Mouse (Mus musculus) CD4-positive, CD25-positive, alpha-beta regulatory T cell, adult 4 months (primary cell): ENCODE measurements around the gene Babam2. TPM values are rescaled to one million over a fixed set of nuclear protein-coding genes. Genes with fewer than 3 reads are reported as not detected.
"Not testable (repeated sequence)": the region's sequence is repeated elsewhere in the genome, so short reads cannot be mapped to it uniquely, and the experiment has no call there.

Experiments used
- ATAC-seq: one replicate; pipeline ENCODE4 v1.8.0; 2017
- polyA plus RNA-seq, 2 experiments: library from polyadenylated mRNA; unstranded; fragments of 100-300 nt; shearing (Covaris generic); gene quantifications; one replicate each; pipeline ENCODE4 v1.2.1; 2017

Babam2 gene
- polyA plus RNA-seq, 2 experiments from 2014 or later: 104 to 119 TPM

GRCm38 (mm10) chr5:31787622-31788021, 90.1 kb downstream of the Babam2 start:
- no peak for ATAC-seq

- ATAC-seq: no peak
Observed at GRCm38 (mm10) chr5:31792338-31792737, 94.9 kb downstream of the Babam2 start.

GRCm38 (mm10) chr5:31792863-31793262, 95.4 kb downstream of the Babam2 start:
- no peak for ATAC-seq

GRCm38 (mm10) chr5:31795414-31795813, 97.9 kb downstream of the Babam2 start:
- no peak for ATAC-seq

GRCm38 (mm10) chr5:31796979-31797378, 99.5 kb downstream of the Babam2 start:
- ATAC-seq: no peak

GRCm38 (mm10) chr5:31804211-31804610, 106.7 kb downstream of the Babam2 start:
- ATAC-seq: not testable (repeated sequence)

- no peak for ATAC-seq
Observed at GRCm38 (mm10) chr5:31804751-31805150, 107.3 kb downstream of the Babam2 start.

GRCm38 (mm10) chr5:31807312-31807711, 109.8 kb downstream of the Babam2 start:
- no peak for ATAC-seq

GRCm38 (mm10) chr5:31808271-31808670, 110.8 kb downstream of the Babam2 start:
- no peak for ATAC-seq

GRCm38 (mm10) chr5:31810796-31811662, 113.5 kb downstream of the Babam2 start:
- ATAC-seq: no peak

GRCm38 (mm10) chr5:31811663-31812001, 114.1 kb downstream of the Babam2 start:
- no peak for ATAC-seq

GRCm38 (mm10) chr5:31813156-31813675, 115.7 kb downstream of the Babam2 start:
- ATAC-seq: no peak

GRCm38 (mm10) chr5:31814068-31814467, 116.6 kb downstream of the Babam2 start:
- ATAC-seq: no peak

- no peak for ATAC-seq
Observed at GRCm38 (mm10) chr5:31815129-31815528, 117.6 kb downstream of the Babam2 start.

GRCm38 (mm10) chr5:31816082-31816481, 118.6 kb downstream of the Babam2 start:
- ATAC-seq: no peak

- ATAC-seq: no peak
Observed at GRCm38 (mm10) chr5:31820801-31821200, 123.3 kb downstream of the Babam2 start.

GRCm38 (mm10) chr5:31821204-31821603, 123.7 kb downstream of the Babam2 start:
- no peak for ATAC-seq

GRCm38 (mm10) chr5:31823673-31824072, 126.2 kb downstream of the Babam2 start:
- ATAC-seq: no peak

GRCm38 (mm10) chr5:31824126-31824525, 126.6 kb downstream of the Babam2 start:
- ATAC-seq: no peak

GRCm38 (mm10) chr5:31827304-31827703, 129.8 kb downstream of the Babam2 start:
- no peak for ATAC-seq

GRCm38 (mm10) chr5:31827896-31828295, 130.4 kb downstream of the Babam2 start:
- ATAC-seq: no peak

GRCm38 (mm10) chr5:31828747-31829146, 131.3 kb downstream of the Babam2 start:
- ATAC-seq: no peak

- ATAC-seq: no peak
Observed at GRCm38 (mm10) chr5:31829588-31829987, 132.1 kb downstream of the Babam2 start.

GRCm38 (mm10) chr5:31831587-31831986, 134.1 kb downstream of the Babam2 start:
- peak; percentile 78 for ATAC-seq
